Mouse (Mus musculus) neural tube, embryonic 13.5 days (tissue): ENCODE data around the gene Nudt17. TPM values are rescaled to one million over a fixed set of nuclear protein-coding genes. Genes with fewer than 3 reads are reported as not detected.

Source experiments
- ATAC-seq: fragments of 200-750 bp; cut with Nextera tagmentation; 2 replicates; pipeline ENCODE4 v1.8.0; 2017; ENCODE audit warnings: low read depth, mild to moderate bottlenecking, moderate TSS enrichment, moderate library complexity
- H3K27ac ChIP-seq: fragments of 300-500 bp; sonication (generic); replicated peaks from 2 replicates; pipeline ENCODE4 v1.5.1; 2015; ENCODE audit warnings: moderate library complexity, mild to moderate bottlenecking, inconsistent platforms
- H3K27me3 ChIP-seq: fragments of 300-500 bp; sonication (generic); 2 replicates; pipeline ENCODE4 v1.6.1; 2015; ENCODE audit warnings: mild to moderate bottlenecking, inconsistent platforms
- H3K36me3 ChIP-seq: fragments of 300-500 bp; sonication (generic); 2 replicates; pipeline ENCODE4 v1.6.1; 2015; ENCODE audit warnings: mild to moderate bottlenecking, inconsistent platforms
- H3K4me1 ChIP-seq: fragments of 300-500 bp; sonication (generic); replicated peaks from 2 replicates; pipeline ENCODE4 v1.6.1; 2015; ENCODE audit warnings: inconsistent platforms
- H3K4me2 ChIP-seq: fragments of 300-500 bp; sonication (generic); 2 replicates; pipeline ENCODE4 v1.6.1; 2015; ENCODE audit warnings: inconsistent platforms, mild to moderate bottlenecking, moderate library complexity
- H3K4me3 ChIP-seq: fragments of 300-500 bp; sonication (generic); 2 replicates; pipeline ENCODE4 v1.5.1; 2015; ENCODE audit warnings: mild to moderate bottlenecking, inconsistent platforms
- H3K9ac ChIP-seq: fragments of 300-500 bp; sonication (generic); 2 replicates; pipeline ENCODE4 v1.6.1; 2015; ENCODE audit warnings: moderate library complexity, mild to moderate bottlenecking, inconsistent platforms
- H3K9me3 ChIP-seq: fragments of 300-500 bp; sonication (generic); 2 replicates; pipeline ENCODE4 v1.6.1; 2016; ENCODE audit warnings: inconsistent platforms
- WGBS: fragments of 180-500 bp; shearing (Covaris S2); methylation state at CpG from one replicate; pipeline ENCODE4 v1.1.7; 2015; 5-methylcytosine and 5-hydroxymethylcytosine counted together
- polyA plus RNA-seq: library from polyadenylated mRNA; unstranded; fragments of >200 nt; fragmentation: Nextera tagmentation; extraction: Ambion mirVana; gene quantifications from 2 replicates; pipeline ENCODE4 v1.2.1, GENCODE M21; 2015

The Nudt17 gene
- polyA plus RNA-seq, 1 experiment from 2014 or later, result 16.2 TPM

GRCm38 (mm10) chr3:96728634-96729402, 20.5 kb upstream of the Nudt17 start:
- no peaks in the 10 kb centered on the region for H3K9me3 ChIP-seq
- H3K27ac ChIP-seq, result peak overlapping the region; percentile 88; the same call in 1 of the 2 replicates
- peak overlapping the region; percentile 96 for H3K4me3 ChIP-seq
- H3K9ac ChIP-seq, result peak overlapping the region; percentile 92
- no peak for ATAC-seq
- WGBS, result 53% methylated on average over 7 of the region's 7 CpGs
- H3K4me1 ChIP-seq, result peaks cover 40% of the 10 kb centered on the region
- H3K36me3 ChIP-seq, result peaks cover 4% of the 10 kb centered on the region; the same call in 1 of the 2 replicates
- H3K27me3 ChIP-seq, result no peaks in the 10 kb centered on the region
- peak overlapping the region; percentile 82 for H3K4me2 ChIP-seq

GRCm38 (mm10) chr3:96727828-96728633, 19.7 kb upstream of the Nudt17 start:
- Histone ChIP-seq H3K4me3 (peak overlapping the region; percentile 96), H3K27me3 (no peaks in the 10 kb centered on the region), H3K4me2 (peak overlapping the region; percentile 82), H3K27ac (peak overlapping the region; percentile 88), H3K4me1 (peaks cover 40% of the 10 kb centered on the region), H3K9me3 (no peaks in the 10 kb centered on the region), H3K9ac (peak overlapping the region; percentile 92), H3K36me3 (peaks cover 12% of the 10 kb centered on the region)
- WGBS, result 1% methylated on average over 42 of the region's 42 CpGs
- peak; percentile 73 for ATAC-seq

- Histone ChIP-seq H3K36me3 (peaks cover 18% of the 10 kb centered on the region), H3K4me1 (peaks cover 40% of the 10 kb centered on the region), H3K27me3 (no peaks in the 10 kb centered on the region), H3K4me3 (peak within 1 kb of the TSS; percentile 96), H3K4me2 (peak within 1 kb of the TSS; percentile 82), H3K9ac (peak within 1 kb of the TSS; percentile 92), H3K9me3 (no peaks in the 10 kb centered on the region), H3K27ac (peak within 1 kb of the TSS; percentile 88)
- ATAC-seq, result peak; percentile 98
- under 1% methylated on average over 52 of the region's 52 CpGs for WGBS
Observed at GRCm38 (mm10) chr3:96727343-96727827, 19.0 kb upstream of the Nudt17 start, which contains the start of the genes Polr3c and Rnf115. Gene Polr3c, minus strand, starts transcription at chr3:96727628. Gene Rnf115, plus strand, starts transcription at chr3:96727664.

GRCm38 (mm10) chr3:96719173-96719572, 10.8 kb upstream of the Nudt17 start:
- no peak for ATAC-seq
- 42% methylated on average over 14 of the region's 14 CpGs for WGBS
- no peak overlapping the region for H3K27ac ChIP-seq
- H3K36me3 ChIP-seq, result peaks cover 77% of the 10 kb centered on the region
- H3K4me2 ChIP-seq, result no peak overlapping the region
- no peaks in the 10 kb centered on the region for H3K9me3 ChIP-seq
- H3K9ac ChIP-seq, result no peak overlapping the region
- H3K4me1 ChIP-seq, result no peaks in the 10 kb centered on the region
- no peaks in the 10 kb centered on the region for H3K27me3 ChIP-seq
- no peak overlapping the region for H3K4me3 ChIP-seq

- Histone ChIP-seq H3K4me1 (no peaks in the 10 kb centered on the region), H3K27me3 (no peaks in the 10 kb centered on the region), H3K36me3 (peaks cover 78% of the 10 kb centered on the region), H3K9ac (no peak overlapping the region), H3K4me3 (no peak overlapping the region), H3K4me2 (no peak overlapping the region), H3K27ac (no peak overlapping the region), H3K9me3 (no peaks in the 10 kb centered on the region)
- no peak for ATAC-seq
- 85% methylated on average over 2 of the region's 2 CpGs for WGBS
Observed at GRCm38 (mm10) chr3:96715854-96716253, 7.5 kb upstream of the Nudt17 start.

- ATAC-seq, result no peak
- peaks cover 86% of the 10 kb centered on the region for H3K36me3 ChIP-seq
- no peak overlapping the region for H3K27ac ChIP-seq
- H3K27me3 ChIP-seq, result no peaks in the 10 kb centered on the region
- no peak overlapping the region for H3K4me2 ChIP-seq
- WGBS, result 94% methylated on average over 5 of the region's 5 CpGs
- H3K4me1 ChIP-seq, result no peaks in the 10 kb centered on the region
- H3K9ac ChIP-seq, result no peak overlapping the region
- H3K4me3 ChIP-seq, result no peak overlapping the region
- no peaks in the 10 kb centered on the region for H3K9me3 ChIP-seq
Observed at GRCm38 (mm10) chr3:96714286-96714685, 5.9 kb upstream of the Nudt17 start.

- Histone ChIP-seq H3K4me3 (no peak overlapping the region), H3K27ac (no peak overlapping the region), H3K4me1 (peaks cover 12% of the 10 kb centered on the region; the same call in 1 of the 2 replicates), H3K9ac (peak overlapping the region; percentile 74), H3K36me3 (peaks cover 67% of the 10 kb centered on the region), H3K9me3 (no peaks in the 10 kb centered on the region), H3K4me2 (peak overlapping the region; percentile 84), H3K27me3 (peaks cover 8% of the 10 kb centered on the region; the same call in 1 of the 2 replicates)
- no peak for ATAC-seq
- 47% methylated on average over 2 of the region's 2 CpGs for WGBS
Observed at GRCm38 (mm10) chr3:96708684-96709064, 312 bp upstream of the Nudt17 start.

GRCm38 (mm10) chr3:96706984-96707383, 1.4 kb downstream of the Nudt17 start:
- Histone ChIP-seq H3K9me3 (no peaks in the 10 kb centered on the region), H3K27me3 (peaks cover 8% of the 10 kb centered on the region; the same call in 1 of the 2 replicates), H3K4me1 (peaks cover 12% of the 10 kb centered on the region; the same call in 1 of the 2 replicates), H3K4me3 (no peak overlapping the region), H3K36me3 (peaks cover 64% of the 10 kb centered on the region), H3K9ac (no peak overlapping the region), H3K27ac (no peak overlapping the region), H3K4me2 (no peak overlapping the region)
- no peak for ATAC-seq
- WGBS, result 85% methylated on average over 7 of the region's 7 CpGs

GRCm38 (mm10) chr3:96706217-96706616, 2.1 kb downstream of the Nudt17 start:
- ATAC-seq, result no peak
- Histone ChIP-seq H3K9me3 (no peaks in the 10 kb centered on the region), H3K36me3 (peaks cover 64% of the 10 kb centered on the region), H3K4me2 (no peak overlapping the region), H3K4me3 (no peak overlapping the region), H3K4me1 (peaks cover 12% of the 10 kb centered on the region; the same call in 1 of the 2 replicates), H3K27ac (no peak overlapping the region), H3K9ac (no peak overlapping the region), H3K27me3 (peaks cover 8% of the 10 kb centered on the region; the same call in 1 of the 2 replicates)
- WGBS, result 96% methylated on average over 11 of the region's 11 CpGs

GRCm38 (mm10) chr3:96704778-96705177, 3.6 kb downstream of the Nudt17 start:
- Histone ChIP-seq H3K4me3 (no peak overlapping the region), H3K27me3 (peaks cover 8% of the 10 kb centered on the region; the same call in 1 of the 2 replicates), H3K4me1 (peaks cover 12% of the 10 kb centered on the region; the same call in 1 of the 2 replicates), H3K27ac (no peak overlapping the region), H3K9me3 (no peaks in the 10 kb centered on the region), H3K4me2 (no peak overlapping the region), H3K9ac (no peak overlapping the region), H3K36me3 (peaks cover 55% of the 10 kb centered on the region)
- ATAC-seq, result no peak
- 67% methylated on average over 11 of the region's 11 CpGs for WGBS

- peaks cover 49% of the 10 kb centered on the region for H3K36me3 ChIP-seq
- no peaks in the 10 kb centered on the region for H3K27me3 ChIP-seq
- H3K4me1 ChIP-seq, result peaks cover 19% of the 10 kb centered on the region
- no peak overlapping the region for H3K4me3 ChIP-seq
- H3K9ac ChIP-seq, result no peak overlapping the region
- 88% methylated on average over 4 of the region's 4 CpGs for WGBS
- no peak for ATAC-seq
- H3K27ac ChIP-seq, result no peak overlapping the region
- H3K9me3 ChIP-seq, result no peaks in the 10 kb centered on the region
- no peak overlapping the region for H3K4me2 ChIP-seq
Observed at GRCm38 (mm10) chr3:96701003-96701402, 7.4 kb downstream of the Nudt17 start.

GRCm38 (mm10) chr3:96700376-96700775, 8.0 kb downstream of the Nudt17 start:
- WGBS, result 51% methylated on average over 7 of the region's 7 CpGs
- no peak overlapping the region for H3K4me2 ChIP-seq
- ATAC-seq, result no peak
- H3K4me1 ChIP-seq, result peaks cover 26% of the 10 kb centered on the region
- no peaks in the 10 kb centered on the region for H3K9me3 ChIP-seq
- H3K4me3 ChIP-seq, result no peak overlapping the region
- no peaks in the 10 kb centered on the region for H3K27me3 ChIP-seq
- no peak overlapping the region for H3K9ac ChIP-seq
- H3K36me3 ChIP-seq, result peaks cover 44% of the 10 kb centered on the region
- no peak overlapping the region for H3K27ac ChIP-seq
